Mouse (Mus musculus): ENCODE results near the gene Mfng.

- no peak for TF ChIP-seq MXI1 (IDR thresholded peaks at IDR 0.05; ENCODE audit: low read depth, low read length)
- no peak for TF ChIP-seq NELFE (IDR thresholded peaks at IDR 0.05; ENCODE audit: low read depth, low read length)
- TF ChIP-seq ELF1 (IDR thresholded peaks at IDR 0.05; ENCODE audit: low read depth, low read length) = no peak
- TF ChIP-seq POLR2A (IDR thresholded peaks at IDR 0.05; ENCODE audit: low read depth, low read length) = no peak
- no peak for TF ChIP-seq CTCF (conservative IDR thresholded peaks at IDR 0.05 in 1 of 2, IDR thresholded peaks at IDR 0.05 in 1 of 2; ENCODE audit: low read depth in 2 of 2, low read length in 2 of 2)
- TF ChIP-seq MAZ (IDR thresholded peaks at IDR 0.05; ENCODE audit: low read depth, low read length) = no peak
- no peak for TF ChIP-seq USF2 (conservative IDR thresholded peaks at IDR 0.05; ENCODE audit: low read depth, low read length)
- no peak for TF ChIP-seq RAD21 (IDR thresholded peaks at IDR 0.05; ENCODE audit: low read depth, low read length)
- TF ChIP-seq HCFC1 (IDR thresholded peaks at IDR 0.05; ENCODE audit: low read depth, low read length) = no peak
- no peak for TF ChIP-seq SIN3A (IDR thresholded peaks at IDR 0.05; ENCODE audit: low read length)
- no peak for TF ChIP-seq TCF12 (IDR thresholded peaks at IDR 0.05; ENCODE audit: low read depth, low read length)
Measured at GRCm38 (mm10) chr15:78785961-78786360, 12.7 kb upstream of the Mfng start.

All from CH12.LX (cell line).